Mouse (Mus musculus): ENCODE results near the gene Nrl. TPM values are rescaled to one million over a fixed set of nuclear protein-coding genes. Genes with fewer than 3 reads are reported as not detected.

Nrl gene
- polyA plus RNA-seq, 1 experiment from 2014 or later = not detected

DNA sequence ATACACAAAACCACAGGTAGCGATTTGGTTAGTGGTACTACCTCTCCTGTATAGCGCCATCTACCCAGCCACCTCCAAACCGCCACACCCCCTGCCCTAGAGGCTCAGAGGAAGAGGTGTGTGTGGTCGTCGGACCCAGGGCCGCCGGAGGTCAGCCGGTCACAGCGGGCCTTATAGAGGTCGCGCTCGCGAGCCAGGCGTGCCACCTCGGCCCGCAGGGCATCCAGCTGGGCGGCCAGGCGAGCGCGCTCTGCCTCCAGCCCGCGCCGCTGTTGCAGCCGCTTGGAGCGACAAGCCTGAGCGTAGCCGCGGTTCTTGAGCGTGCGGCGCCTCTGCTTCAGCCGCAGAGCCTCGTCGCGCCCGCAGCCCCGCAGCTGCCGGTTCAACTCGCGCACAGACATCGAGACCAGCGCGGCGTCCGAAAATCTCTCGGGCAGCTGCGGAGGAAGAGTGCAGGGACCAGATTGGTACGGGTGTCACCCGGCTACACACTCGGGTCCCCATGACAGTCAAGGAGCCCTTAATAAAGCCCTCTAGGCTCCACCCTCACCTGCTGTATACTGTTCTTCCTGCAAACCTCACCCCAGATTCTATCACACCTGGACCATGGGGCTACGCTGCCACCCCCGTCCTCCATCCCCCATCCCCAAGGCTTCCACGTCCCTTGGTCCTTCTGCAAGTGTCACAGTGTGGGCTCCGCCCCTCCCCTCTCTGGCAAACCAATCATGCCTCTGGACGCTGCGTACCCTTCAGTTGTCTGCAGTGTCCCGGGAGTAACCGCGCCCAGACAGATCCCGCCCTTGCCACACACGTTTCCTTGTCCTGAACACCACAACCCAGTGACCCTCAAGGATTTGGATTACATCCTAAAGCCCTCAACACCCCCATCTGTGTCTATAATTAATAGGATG is 4.1 kb downstream of the Nrl start:
- Histone ChIP-seq H3K4me3 (peak overlapping the region; percentile 66), H3K4me1 (replicated peaks) (peaks cover 51% of the 10 kb centered on the region), H3K9me3 (no peaks in the 10 kb centered on the region), H3K36me3 (no peaks in the 10 kb centered on the region), H3K27me3 (ENCODE audit: insufficient read depth, poor library complexity, severe bottlenecking) (peaks cover 68% of the 10 kb centered on the region), H3K27ac (peak overlapping the region; percentile 80)
- peak; percentile 56 for DNase-seq (ENCODE audit: low spot score)
- WGBS = under 1% methylated on average over 61 of the region's 61 CpGs

DNA sequence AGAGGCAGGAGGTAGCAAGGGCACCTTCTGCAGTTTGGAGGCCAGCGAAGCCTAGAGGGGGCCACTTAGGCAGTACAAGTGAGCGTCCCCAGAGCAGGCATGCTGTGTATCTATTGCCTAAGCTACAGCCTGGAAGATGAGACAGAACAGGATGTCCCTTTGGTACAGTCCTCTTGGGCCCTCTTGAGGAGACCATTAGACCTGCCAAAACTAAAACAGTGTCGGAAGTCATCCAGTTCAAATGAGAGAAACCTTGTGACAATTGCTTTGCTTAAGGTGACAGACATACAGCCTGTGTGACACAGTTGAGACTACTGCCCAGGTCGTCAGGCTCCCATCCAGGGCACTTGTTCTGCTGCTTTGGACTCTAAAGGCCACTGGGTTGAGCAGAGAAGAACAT is 5.2 kb downstream of the Nrl start:
- Histone ChIP-seq H3K27ac (peak overlapping the region; percentile 64), H3K27me3 (ENCODE audit: insufficient read depth, poor library complexity, severe bottlenecking) (peaks cover 66% of the 10 kb centered on the region)
- no peak for DNase-seq (ENCODE audit: low spot score)

DNA sequence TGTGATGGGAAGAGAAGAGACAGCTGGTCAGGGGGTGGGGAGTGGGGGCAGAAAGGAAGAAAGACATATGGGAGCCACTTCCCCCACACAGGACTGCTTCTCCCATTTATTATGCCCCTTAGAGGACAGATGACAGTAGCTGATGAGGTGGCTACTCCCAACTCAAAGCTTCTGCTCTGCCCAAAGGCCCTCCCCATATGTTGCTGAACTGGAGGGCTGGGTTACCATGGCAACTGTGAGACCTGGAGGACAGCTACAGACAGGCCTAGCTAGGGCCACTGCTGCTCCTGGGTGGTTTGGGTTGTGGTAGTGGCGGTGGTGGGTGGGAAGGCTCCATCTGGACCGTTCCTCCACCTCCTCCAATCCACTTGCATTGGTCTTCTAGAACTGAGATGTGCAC is 5.9 kb downstream of the Nrl start:
- Histone ChIP-seq H3K36me3 (no peaks in the 10 kb centered on the region), H3K4me1 (replicated peaks) (peaks cover 53% of the 10 kb centered on the region), H3K9me3 (no peaks in the 10 kb centered on the region), H3K27me3 (ENCODE audit: insufficient read depth, poor library complexity, severe bottlenecking) (peaks cover 59% of the 10 kb centered on the region), H3K4me3 (no peak overlapping the region), H3K27ac (peak overlapping the region; percentile 64)
- 46% methylated on average over 2 of the region's 2 CpGs for WGBS
- DNase-seq (ENCODE audit: low spot score) = peak; percentile 66

More for the DNA sequence above, 5.2 kb downstream of the Nrl start:
- no peaks in the 10 kb centered on the region for H3K9me3 ChIP-seq
- no peak overlapping the region for H3K4me3 ChIP-seq
- H3K36me3 ChIP-seq = no peaks in the 10 kb centered on the region
- 58% methylated on average over 4 of the region's 4 CpGs for WGBS
- peaks cover 51% of the 10 kb centered on the region for H3K4me1 ChIP-seq (replicated peaks)

DNA sequence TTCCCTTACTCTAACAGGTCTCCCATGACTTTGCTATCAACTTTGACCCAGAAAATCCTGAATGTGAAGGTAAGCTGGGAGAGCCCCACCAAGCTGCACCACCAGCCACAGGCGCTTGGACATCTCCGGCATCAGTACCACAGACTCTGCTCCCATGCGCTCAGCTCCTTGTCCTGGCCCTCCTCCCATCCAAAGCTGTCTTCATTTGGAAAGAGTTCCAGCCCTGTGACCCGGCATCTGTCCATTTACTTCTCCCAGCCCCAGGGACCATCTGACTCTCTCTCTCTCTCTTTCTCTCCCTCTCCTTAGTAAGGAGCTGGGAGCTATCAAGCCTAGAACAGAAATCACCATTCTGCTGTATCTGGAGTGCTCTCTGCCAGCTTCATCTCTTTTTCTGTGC is 8.9 kb downstream of the Nrl start:
- H3K36me3 ChIP-seq = no peaks in the 10 kb centered on the region
- 91% methylated on average over 4 of the region's 4 CpGs for WGBS
- peaks cover 56% of the 10 kb centered on the region for H3K4me1 ChIP-seq (replicated peaks)
- H3K9me3 ChIP-seq = no peaks in the 10 kb centered on the region
- H3K4me3 ChIP-seq = no peak overlapping the region
- no peak for DNase-seq (ENCODE audit: low spot score)
- H3K27me3 ChIP-seq (ENCODE audit: insufficient read depth, poor library complexity, severe bottlenecking) = peaks cover 49% of the 10 kb centered on the region
- peak overlapping the region; percentile 46; the same call in 1 of the 2 replicates for H3K27ac ChIP-seq

DNA sequence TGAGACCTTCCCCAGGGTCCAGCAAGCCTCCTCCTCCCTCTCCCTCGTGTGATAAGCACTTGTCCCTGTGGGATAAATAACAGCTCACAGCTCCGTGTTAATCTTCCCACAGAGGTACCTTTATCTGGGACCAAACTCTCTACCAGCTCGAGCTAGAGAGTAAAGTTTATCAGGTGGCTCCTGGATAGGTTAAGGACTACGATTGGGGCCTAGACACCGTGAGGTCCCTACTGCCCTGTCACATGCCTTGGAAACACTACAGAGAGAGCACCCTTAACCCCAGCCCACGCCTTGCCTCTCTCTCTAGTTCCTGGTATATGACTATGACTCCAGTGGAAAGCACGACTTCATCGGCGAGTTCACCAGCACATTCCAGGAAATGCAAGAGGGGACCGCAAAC is 10.9 kb downstream of the Nrl start:
- H3K36me3 ChIP-seq = no peaks in the 10 kb centered on the region
- peaks cover 53% of the 10 kb centered on the region for H3K4me1 ChIP-seq (replicated peaks)
- 0 out of 2 replicates have a peak overlapping the region, but pooled peaks have one; percentile 23 for H3K27ac ChIP-seq
- H3K4me3 ChIP-seq = no peak overlapping the region
- WGBS = 72% methylated on average over 10 of the region's 10 CpGs
- no peaks in the 10 kb centered on the region for H3K9me3 ChIP-seq
- no peak for DNase-seq (ENCODE audit: low spot score)
- peaks cover 37% of the 10 kb centered on the region for H3K27me3 ChIP-seq (ENCODE audit: insufficient read depth, poor library complexity, severe bottlenecking)

DNA sequence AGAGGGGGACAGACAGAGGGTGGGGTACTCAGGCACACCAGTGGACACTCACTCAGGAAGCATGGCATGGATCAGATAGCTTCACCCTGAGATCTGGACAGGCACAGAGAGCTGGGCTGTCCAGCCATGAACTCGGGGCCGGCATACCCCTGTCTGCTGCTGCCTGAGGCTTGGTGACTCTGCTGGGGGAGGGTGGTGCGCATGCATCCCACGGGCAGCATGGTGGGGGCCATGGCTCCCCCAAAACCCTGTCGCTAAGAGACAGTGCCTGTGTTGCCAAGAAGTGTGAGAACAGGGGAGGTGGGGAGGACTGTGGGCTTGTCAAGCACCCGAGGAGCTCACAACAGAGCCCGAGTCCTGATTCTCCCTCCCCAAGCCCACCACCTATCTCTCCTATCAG is 13.7 kb downstream of the Nrl start:
- Histone ChIP-seq H3K9me3 (no peaks in the 10 kb centered on the region), H3K27ac (peak overlapping the region; percentile 31; the same call in 1 of the 2 replicates), H3K27me3 (ENCODE audit: insufficient read depth, poor library complexity, severe bottlenecking) (peaks cover 32% of the 10 kb centered on the region), H3K4me1 (replicated peaks) (peaks cover 33% of the 10 kb centered on the region), H3K36me3 (no peaks in the 10 kb centered on the region), H3K4me3 (no peak overlapping the region)
- DNase-seq (ENCODE audit: low spot score) = no peak
- WGBS = 67% methylated on average over 7 of the region's 7 CpGs

DNA sequence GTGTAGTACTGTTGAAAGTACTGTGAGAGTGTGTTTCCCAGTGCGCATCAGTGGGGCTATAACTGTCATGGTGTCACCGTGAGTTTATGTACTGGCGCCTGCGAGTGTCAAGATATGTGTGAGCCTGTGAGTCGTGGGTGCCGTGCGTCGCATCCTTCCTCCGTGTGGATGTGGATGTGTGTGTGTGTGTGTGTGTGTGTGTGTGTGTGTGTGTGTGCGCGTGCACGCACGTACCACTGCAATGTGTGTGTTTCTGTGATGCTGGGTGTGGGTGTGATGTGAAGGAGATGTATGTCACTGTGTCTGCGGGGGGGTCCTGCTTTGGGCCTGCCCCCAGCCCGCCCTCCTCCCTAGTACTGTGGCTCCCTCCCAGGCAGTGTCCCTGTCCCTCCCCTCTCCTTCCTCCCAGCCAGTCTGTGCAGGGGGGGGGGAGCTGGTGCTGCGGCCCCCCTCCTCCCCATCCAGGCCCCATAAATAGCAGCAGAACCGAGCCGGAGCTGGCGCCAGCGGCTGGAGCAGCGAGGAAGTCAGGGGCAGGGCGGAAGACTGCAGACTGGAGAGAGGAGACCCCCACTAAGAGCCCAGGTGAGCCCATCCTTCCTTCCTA is 14.6 kb downstream of the Nrl start, which contains the start of gene Cpne6:
Gene Cpne6, plus strand, starts transcription at position 321 of the 607 bp plus-strand sequence.
- Histone ChIP-seq H3K9me3 (no peaks in the 10 kb centered on the region), H3K4me1 (replicated peaks) (peaks cover 33% of the 10 kb centered on the region), H3K27me3 (ENCODE audit: insufficient read depth, poor library complexity, severe bottlenecking) (peaks cover 26% of the 10 kb centered on the region), H3K36me3 (no peaks in the 10 kb centered on the region), H3K4me3 (no peak within 1 kb of the TSS), H3K27ac (peak within 1 kb of the TSS; percentile 31; the same call in 1 of the 2 replicates)
- 75% methylated on average over 22 of the region's 22 CpGs for WGBS
- DNase-seq (ENCODE audit: low spot score) = no peak

DNA sequence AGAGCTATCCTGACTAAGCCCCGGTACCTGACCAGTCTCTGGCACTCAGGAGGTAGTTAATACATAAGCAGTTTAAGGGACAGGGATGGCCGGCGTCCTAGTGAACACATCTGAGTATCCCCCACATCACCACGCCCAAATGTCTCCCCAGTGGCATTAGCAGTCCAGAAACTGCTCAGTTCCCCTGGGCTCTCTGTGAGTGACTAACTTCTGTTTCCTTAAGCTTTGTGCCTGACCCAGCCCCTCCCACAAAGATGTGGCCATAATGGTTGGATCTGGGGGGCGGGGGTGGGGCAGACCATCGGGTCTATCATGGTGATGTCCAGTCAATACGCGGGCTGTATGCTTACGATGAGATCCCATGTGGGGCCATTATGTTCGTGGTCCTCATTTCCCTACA is 15.2 kb downstream of the Nrl start:
- no peak overlapping the region for H3K4me3 ChIP-seq
- no peak for DNase-seq (ENCODE audit: low spot score)
- 80% methylated on average over 10 of the region's 10 CpGs for WGBS
- H3K27ac ChIP-seq = no peak overlapping the region
- peaks cover 24% of the 10 kb centered on the region for H3K27me3 ChIP-seq (ENCODE audit: insufficient read depth, poor library complexity, severe bottlenecking)
- H3K36me3 ChIP-seq = no peaks in the 10 kb centered on the region
- no peaks in the 10 kb centered on the region for H3K9me3 ChIP-seq
- peaks cover 33% of the 10 kb centered on the region for H3K4me1 ChIP-seq (replicated peaks)

DNA sequence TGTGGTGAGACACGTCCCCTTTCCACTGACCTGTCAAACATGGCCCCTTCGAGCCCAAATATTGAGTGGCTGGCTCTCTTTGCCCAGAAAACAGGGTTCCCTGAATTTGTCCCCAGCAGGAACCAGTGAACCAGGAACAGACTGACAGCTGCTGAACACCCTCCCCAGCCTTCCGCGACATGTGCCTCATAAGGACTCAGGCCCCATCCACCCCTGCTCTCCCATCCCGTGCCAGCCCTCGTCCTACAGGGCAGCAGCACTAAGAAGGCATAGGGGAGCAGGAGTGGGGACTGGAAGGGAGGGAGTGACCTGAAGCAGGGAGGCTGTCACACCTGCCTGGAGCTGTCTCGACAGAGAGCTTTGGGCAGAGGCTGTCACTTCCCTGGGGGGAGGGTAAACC is 17.0 kb downstream of the Nrl start:
- Histone ChIP-seq H3K4me3 (no peak overlapping the region), H3K27me3 (ENCODE audit: insufficient read depth, poor library complexity, severe bottlenecking) (peaks cover 22% of the 10 kb centered on the region), H3K4me1 (replicated peaks) (peaks cover 28% of the 10 kb centered on the region), H3K27ac (no peak overlapping the region; the same call in 1 of the 2 replicates), H3K36me3 (peaks cover 12% of the 10 kb centered on the region; the same call in 1 of the 2 replicates), H3K9me3 (no peaks in the 10 kb centered on the region)
- no peak for DNase-seq (ENCODE audit: low spot score)
- WGBS = 54% methylated on average over 7 of the region's 7 CpGs

DNA sequence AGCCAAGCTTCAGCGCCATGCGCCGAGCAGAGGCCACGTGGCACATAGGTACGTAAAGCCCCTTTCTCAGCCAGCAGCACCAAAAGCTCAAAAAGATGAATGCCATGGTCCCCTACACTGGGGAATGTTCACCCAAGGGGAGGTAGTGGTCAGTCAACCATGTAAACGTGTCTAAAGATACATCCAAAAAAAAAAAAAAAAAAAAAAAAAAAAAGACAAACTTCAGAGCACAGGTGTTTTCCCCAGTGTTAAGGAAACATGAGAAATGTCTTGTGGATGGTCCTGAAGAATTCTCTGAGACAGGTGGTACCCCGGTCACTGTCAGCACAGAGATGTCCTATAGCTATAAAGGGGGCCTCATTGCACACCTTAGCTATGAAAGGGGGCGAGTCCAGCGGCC is 19.2 kb downstream of the Nrl start:
- H3K4me1 ChIP-seq (replicated peaks) = peaks cover 19% of the 10 kb centered on the region
- H3K9me3 ChIP-seq = no peaks in the 10 kb centered on the region
- 89% methylated on average over 9 of the region's 9 CpGs for whole genome bisulfite sequencing
- no peak overlapping the region for H3K4me3 ChIP-seq
- H3K27me3 ChIP-seq (ENCODE audit: insufficient read depth, poor library complexity, severe bottlenecking) = peaks cover 5% of the 10 kb centered on the region; the same call in 1 of the 2 replicates
- H3K27ac ChIP-seq = no peak overlapping the region
- H3K36me3 ChIP-seq = peaks cover 29% of the 10 kb centered on the region
- DNase-seq (ENCODE audit: low spot score) = no peak

DNA sequence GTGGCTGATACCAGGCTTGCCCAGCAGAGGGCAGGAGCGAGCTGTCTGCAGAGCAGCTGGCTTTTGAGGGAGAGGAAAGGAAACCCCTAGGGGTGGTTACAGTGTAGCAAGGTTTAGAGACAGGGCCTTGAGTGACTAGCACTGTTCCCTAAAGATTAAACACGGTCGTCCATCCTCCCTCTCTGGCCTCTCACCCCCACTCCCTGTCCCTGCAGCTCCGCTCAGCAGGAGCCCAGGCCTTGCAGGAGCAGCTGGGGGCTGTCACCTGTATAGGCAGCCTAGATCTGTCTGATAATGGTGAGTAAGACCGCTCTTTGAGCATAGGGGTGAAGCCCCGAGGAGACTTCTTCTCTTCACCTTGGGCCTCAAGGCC is 27.3 kb downstream of the Nrl start:
- WGBS = 33% methylated on average over 6 of the region's 6 CpGs
- H3K9me3 ChIP-seq = no peaks in the 10 kb centered on the region
- H3K4me1 ChIP-seq (replicated peaks) = peaks cover 11% of the 10 kb centered on the region
- peak; percentile 90 for DNase-seq (ENCODE audit: low spot score)
- no peaks in the 10 kb centered on the region for H3K27me3 ChIP-seq (ENCODE audit: insufficient read depth, poor library complexity, severe bottlenecking)
- no peak overlapping the region for H3K27ac ChIP-seq
- H3K4me3 ChIP-seq = no peak overlapping the region
- peaks cover 81% of the 10 kb centered on the region for H3K36me3 ChIP-seq

DNA sequence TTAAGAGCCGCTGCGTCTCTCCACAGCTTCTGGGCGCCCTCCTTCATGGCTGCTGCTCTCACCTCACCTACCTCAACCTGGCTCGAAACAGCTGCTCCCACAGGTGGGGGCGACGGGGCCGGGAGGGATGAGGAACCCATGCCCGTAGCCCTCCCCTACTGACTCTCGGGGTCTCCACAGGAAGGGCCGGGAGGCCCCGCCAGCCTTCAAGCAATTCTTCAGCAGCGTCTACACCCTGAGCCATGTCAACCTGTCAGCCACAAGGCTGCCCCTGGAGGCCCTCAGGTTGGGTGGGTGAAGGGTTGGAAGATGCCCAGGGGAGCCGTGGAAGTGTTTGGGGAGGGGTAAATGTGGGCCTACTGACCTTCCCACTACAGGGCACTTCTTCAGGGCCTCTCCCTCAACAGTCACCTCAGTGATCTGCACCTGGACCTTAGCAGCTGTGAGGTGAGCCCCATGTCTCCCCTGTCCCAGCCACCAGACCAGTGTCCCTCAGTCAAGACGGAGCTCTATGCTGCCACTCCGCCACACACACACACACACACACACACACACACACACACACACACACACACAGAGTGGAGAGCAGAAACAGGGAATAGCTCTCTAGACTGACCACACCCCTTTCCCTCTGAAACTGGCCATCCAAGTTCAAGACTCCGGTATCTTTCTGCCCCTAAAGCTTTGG is 27.9 kb downstream of the Nrl start:
- H3K36me3 ChIP-seq = peaks cover 77% of the 10 kb centered on the region
- DNase-seq (ENCODE audit: low spot score) = no peak
- no peak overlapping the region; the same call in 1 of the 2 replicates for H3K27ac ChIP-seq
- no peaks in the 10 kb centered on the region for H3K27me3 ChIP-seq (ENCODE audit: insufficient read depth, poor library complexity, severe bottlenecking)
- H3K4me3 ChIP-seq = no peak overlapping the region
- peaks cover 17% of the 10 kb centered on the region for H3K4me1 ChIP-seq (replicated peaks)
- 73% methylated on average over 16 of the region's 16 CpGs for WGBS
- H3K9me3 ChIP-seq = no peaks in the 10 kb centered on the region
